Mouse (Mus musculus): ENCODE measurements around the gene Itgb1bp1. TPM values are rescaled to one million over a fixed set of nuclear protein-coding genes. Genes with fewer than 3 reads are reported as not detected.

Gene Itgb1bp1
- total RNA-seq, 2 experiments from 2014 or later, result 32.2 to 40.6 TPM

DNA sequence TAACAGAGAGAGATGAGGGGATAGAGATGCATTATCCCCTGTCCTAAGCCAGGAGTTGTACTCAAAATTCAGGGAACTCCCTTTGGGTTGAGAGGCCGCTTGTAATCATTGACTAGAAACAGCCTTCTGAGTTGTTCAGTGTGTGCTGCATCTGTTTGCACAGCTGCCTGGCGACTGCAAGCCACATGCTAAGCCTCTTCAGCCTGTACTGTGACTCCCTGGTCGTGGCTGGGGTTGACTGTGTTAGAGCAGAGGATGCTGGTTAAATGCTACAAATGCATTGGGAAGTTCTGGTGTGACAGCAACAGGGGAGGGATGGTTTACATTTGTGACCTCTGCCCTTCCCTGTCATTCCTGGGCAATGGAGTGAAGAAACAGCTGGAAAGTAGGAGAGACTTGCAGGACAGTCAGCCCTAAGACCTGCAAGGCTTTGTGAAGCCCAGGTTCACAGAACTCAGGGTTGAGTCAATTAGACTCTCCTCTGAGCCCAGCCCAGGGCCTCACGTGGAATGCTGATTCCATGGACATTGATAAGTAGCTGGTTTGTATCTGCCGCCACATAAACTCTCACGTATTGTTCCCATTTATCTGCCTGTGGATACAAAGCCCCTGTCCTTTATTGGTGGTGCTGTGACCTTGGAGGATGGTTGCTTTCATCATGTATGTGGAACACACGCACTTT, 38.2 kb downstream of the Itgb1bp1 start:
- no peak for ATAC-seq (replicated peaks; ENCODE audit: poor library complexity)

DNA sequence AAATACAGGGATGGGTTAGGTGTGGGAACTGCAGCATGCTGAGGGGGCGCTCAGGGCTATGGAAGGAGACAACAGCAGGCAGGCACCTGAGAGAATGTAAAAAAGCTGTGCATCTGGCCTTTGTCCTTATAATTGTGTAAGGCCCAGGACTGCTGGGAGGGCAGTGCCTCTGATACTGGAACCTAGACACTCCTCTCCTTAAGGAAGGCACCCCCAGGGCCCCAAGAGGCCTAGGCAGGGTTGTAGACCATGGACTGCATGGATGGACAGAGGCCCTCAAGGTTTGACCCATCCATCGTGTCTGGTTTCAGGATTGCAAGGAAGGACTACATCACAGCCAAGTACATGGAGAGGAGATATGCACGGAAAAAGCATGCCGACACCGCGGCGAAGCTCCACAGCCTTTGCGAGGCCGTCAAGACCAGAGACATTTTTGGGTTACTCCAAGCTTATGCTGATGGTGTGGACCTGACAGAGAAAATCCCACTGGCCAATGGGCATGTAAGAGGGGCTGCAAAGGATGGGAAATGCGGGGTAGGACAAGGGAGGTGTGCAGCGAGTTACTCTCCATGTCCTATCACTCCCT, 41.6 kb downstream of the Itgb1bp1 start:
- ATAC-seq (replicated peaks; ENCODE audit: poor library complexity), result no peak

DNA sequence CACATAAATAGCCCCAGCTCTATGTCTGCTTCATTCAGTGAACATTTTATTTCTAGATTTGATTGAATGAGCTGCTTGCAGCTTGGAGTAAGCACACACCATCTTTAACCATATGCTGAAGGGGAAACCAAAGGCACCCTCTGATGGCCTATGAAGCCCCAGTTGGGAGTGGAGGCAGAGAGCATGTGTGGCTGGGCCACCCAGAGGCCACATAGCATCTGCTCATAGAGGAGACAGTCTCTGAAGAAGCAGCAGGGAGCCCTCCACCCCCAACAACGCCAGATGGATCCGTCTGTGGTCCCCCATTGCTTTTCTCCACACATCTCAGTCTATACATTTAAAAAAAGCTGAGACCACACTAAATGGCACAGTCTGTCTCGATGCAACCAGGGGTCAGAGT, 44.1 kb downstream of the Itgb1bp1 start:
- no peak for ATAC-seq (replicated peaks; ENCODE audit: poor library complexity)

DNA sequence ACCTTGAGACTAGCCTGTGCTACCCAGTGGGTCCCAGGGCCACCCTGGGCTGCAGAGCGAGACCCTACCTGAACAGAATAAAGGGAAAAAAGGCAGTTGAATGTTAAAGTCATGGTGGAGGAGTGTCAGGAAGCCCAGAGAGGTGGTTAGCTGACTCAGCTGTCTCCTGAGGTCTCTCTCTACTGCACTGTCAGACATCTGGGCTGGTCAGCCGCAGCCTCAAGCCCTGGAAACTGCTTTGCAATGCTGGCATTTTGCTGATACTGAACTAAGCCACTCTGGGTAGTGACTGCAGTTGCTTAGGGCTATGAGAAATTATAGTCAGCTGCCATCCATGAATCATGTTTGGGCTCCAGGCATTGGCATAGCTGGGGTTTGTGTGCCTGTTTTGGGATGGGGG, 51.5 kb downstream of the Itgb1bp1 start:
- ATAC-seq (replicated peaks; ENCODE audit: poor library complexity), result peak; percentile 81

DNA sequence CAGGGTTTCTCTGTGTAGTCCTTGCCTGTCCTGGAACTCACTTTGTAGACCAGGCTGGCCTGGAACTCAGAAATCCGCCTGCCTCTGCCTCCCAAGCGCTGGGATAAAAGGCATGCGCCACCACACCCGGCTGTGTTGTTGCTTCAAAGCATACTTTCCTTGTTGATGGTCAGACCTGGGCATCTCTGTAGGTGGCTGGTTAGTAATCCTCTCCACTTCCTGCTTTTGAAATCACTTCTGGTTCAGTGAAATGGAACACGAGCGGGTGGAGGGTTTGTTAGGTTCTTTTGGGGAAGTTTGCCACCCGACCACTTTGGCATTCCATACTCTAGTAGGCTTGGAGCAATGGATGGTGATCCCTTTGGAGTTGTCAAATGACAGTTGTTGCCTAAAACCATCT, 52.4 kb downstream of the Itgb1bp1 start:
- 0 out of 2 replicates have a peak, but pooled peaks have one; percentile 27 for ATAC-seq (replicated peaks; ENCODE audit: poor library complexity)

DNA sequence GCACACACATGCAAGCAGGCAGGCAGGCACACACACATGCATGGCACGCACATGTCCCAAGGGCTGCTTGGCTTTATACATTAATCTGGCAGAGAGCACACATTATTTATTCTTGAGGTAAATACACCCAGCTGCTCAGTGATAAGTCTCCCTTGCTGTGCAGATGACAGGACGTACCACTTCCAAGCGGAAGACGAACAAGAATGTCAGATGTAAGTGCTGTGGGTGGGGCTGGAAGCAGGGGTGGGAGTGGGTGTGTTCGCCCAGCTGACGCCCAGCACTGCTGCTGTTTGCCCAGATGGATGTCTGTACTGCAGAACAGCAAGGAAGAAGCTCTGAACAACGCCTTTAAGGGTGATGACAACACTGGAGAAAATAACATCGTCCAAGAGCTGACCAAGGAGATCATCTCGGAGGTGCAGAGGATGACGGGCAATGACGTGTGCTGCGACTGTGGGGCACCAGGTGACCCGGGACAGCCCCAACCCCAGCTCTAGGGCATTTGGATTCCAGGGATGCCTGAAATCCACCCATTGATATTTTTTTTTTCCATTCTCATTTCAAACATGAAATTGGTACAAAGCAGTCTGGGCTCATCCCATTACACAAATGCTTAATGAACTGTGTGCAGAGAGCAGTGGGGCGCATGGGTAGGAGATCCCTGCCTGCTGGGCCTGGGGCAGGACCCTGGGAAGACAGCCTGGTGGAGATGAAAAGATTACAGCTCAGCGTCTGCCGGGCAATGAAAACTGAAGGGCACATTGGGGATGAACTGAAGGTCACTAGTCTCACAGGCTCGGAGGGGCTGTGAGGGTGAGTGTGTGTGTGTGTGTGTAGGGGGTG, 56.8 kb downstream of the Itgb1bp1 start:
- peak; percentile 53 for ATAC-seq (replicated peaks; ENCODE audit: poor library complexity)

DNA sequence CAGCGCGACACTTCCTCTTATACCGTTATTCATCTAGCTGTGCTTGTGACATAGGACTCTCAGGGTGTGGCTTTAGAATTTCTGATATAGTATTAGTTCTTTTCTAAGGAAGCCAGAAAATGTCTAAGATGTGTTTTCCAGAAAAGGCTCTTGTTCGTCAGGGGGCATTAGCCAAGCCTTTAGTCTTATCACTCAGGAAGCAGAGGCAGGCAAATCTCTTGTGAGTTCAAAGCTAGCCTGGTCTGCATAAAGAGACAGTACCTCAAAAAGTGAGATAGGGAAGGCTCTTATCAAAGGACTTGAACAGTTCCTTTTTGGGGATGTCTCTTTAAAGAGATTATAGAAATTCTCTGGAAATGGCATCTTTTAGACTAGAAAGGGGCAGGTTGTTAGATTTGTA, 57.4 kb downstream of the Itgb1bp1 start:
- ATAC-seq (replicated peaks; ENCODE audit: poor library complexity), result peak; percentile 15

DNA sequence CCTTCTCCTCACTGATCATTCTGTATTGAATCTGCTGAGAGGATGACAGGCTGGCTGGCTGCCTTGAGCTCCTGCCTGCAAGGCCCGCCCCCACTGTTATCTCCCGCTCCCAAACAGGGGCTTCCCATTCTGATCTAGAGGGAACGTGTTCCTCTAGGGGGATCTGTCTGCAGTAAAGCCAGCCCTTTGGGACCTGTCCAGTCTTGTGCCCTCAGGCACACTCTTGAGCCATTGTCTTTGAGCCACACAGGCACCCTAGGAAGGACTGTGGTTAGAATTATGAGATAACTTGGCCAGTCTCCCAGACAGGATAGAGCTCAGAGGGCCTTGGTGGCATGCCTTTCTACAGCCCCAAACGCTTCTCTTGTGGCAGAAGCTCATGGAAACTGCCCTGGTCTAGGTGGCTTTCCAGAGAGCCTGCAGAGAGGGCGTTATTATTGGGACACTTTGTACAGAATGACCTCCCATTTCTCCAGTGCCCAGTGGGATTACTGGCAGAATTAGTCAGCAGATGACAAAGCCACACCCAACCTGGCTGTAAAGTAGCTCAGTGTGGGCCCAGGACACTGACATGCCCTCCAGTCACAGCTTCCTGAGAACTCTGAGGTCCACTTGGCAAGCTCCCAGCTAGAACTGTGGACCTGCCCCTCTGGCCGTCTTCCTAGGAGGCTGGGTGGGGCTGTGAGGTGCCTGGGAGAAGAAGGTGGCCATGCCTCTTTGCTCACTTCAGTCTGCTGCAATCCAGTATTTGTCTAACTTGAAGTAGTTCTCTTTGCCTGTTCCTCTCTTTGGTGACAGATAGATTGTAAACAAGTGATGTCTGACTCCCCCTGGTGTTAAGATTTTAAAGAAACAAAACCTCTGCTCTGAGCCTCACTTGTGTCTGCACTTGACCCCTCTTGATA, 58.8 kb downstream of the Itgb1bp1 start:
- ATAC-seq (replicated peaks; ENCODE audit: poor library complexity), result peak; percentile 63

DNA sequence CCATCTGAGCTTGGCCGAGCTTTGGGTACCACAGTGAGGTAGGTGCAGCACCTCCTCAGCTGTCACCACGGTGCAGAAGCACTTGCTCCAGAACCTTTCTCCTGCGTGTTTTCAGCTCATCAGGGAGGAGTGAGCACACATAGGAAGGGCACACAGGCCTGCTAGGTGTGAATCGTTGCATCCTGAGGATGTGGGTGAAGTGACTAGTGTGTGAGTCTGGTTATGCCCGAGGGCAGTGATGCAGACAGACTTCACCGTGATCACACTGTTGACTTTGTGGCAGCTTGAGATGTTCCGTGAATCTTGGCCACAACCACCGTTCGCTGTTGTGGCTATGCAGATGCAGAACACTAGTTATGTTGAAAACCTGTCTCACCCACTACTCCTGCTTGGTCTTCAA, 59.8 kb downstream of the Itgb1bp1 start:
- no peak for ATAC-seq (replicated peaks; ENCODE audit: poor library complexity)

DNA sequence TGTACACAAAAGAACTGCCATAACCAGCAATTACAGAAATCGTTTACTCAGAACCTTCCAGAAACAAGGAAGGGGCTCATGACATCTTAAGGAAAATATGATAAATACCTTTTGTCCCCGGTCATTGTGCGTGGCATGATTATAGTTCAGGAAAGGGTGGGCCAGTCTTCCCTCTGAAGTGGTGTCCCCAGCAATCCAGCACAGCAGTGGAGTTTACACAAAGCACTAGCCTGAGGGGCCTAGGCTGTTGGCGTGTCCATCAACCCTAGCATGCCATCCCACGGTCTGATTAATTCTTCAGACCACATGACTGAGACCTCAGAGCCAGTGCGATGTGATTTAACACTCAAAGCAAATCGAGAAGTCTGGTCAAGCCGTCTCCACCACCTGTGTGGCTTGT, 60.7 kb downstream of the Itgb1bp1 start:
- ATAC-seq (replicated peaks; ENCODE audit: poor library complexity), result no peak

DNA sequence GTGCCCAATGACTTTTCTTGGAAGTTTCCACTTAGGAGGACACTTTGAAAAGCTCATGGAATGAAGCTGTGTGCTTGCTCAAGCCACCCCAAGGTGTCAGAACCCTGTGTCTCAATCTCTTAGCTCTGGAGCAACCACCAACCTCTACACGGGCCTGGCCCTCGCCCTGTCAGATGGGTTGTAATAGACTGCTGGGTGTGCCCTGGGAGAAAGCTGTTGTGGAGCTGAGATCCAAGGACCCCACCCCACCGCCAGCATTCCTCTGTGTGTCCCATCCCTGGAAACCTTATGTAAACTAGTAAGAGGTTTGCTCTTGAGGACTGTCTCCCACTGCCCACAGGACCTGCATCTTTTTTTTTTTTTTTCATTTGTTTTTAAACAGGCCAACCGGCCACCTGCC, 62.2 kb downstream of the Itgb1bp1 start:
- ATAC-seq (replicated peaks; ENCODE audit: poor library complexity), result no peak

DNA sequence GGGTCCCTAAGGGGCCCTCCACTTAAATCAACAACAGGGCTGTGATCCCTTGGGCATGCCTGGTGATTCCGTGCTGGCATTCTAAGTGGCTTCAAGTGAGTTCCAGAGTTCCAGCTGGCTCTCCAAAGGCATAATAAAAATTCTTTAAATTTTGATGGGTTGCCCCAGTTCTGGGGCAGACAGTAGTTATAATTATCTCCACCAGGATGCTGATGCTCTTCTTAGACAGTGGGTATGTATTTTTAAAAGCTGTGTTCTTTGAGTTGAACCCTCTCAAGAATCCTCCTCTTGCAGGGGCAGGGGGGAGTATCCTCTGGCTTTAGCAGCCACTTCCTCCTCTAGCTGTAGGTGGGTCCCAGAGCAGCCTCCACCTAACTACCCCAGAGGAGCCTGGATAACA, 65.5 kb downstream of the Itgb1bp1 start:
- ATAC-seq (replicated peaks; ENCODE audit: poor library complexity), result no peak

DNA sequence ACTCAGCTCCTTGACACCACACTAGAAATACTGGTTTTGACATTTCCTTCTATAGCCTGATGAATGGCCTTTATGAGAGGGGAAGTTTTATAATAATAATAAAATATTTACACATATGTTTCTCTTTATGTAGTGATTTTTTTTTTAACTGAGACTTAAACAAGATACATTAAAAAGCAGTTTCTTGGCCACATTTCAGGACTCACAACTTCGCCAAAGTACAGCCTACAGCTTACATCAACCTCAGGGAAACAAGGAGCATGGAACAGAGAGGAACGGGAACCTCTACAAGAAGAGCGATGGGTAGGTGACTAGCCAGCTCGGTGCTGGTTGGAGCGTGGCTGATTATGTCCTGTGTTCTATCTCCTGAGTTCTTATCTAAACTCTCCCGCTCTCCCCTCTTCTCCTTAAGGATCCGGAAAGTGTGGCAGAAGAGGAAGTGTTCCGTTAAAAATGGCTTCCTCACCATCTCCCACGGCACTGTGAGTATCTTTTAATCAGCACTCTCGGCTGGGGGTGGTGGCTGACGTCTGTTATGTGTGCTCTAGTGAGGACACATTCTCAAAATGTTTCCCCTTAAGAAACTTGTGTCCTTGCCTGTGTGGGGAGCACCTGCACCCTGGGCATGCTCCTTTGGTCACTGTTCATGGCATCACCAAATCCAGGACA, 68.2 kb downstream of the Itgb1bp1 start:
- peak; percentile 59 for ATAC-seq (replicated peaks; ENCODE audit: poor library complexity)

DNA sequence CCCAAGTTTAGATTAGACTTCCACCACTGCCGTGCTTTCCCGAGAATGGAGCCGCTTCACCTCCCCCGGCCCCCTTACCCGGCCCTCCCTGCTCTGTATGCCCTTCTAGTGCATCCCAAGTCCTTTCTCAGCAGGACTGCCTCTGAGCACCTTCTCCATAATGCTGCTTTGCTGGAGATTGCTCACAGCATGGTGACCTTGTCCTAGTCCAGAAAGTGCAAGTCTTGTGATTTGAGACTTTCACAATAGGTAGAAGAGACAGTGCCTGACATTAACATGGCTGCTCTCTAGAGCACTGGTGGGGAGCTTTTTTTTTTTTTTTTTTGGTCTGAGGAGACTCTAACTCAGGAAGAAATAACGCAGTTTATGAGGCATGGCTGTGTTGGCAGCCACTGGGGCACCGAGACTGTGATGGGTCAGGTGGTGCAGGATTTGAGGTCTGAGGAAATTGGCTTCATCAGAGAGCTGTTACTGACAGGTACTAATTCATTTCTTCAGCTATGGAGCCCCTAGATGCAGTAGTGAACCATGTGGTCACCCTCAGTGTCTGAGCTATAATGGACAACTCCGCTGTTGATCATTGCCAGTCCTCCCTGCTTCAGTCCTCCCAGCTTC, 71.4 kb downstream of the Itgb1bp1 start:
- ATAC-seq (replicated peaks; ENCODE audit: poor library complexity), result no peak

DNA sequence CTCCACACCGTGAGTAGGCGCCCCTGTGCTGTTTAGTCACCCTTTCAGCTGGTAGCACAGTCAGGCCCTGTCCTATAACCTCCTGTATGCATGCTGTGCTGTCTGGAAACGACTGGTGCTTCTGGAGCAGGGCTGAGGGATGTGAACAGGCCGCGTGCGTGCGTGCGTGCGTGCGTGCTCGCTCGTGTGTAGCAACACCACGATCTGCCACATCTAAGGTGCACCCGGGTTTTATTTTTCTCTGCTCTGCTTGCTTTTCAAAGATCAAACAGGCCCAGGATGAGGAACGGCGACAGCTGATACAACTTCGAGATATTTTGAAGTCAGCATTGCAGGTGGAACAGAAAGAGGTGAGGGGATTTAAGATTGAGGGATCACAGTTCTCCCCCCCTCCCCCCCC, 73.2 kb downstream of the Itgb1bp1 start:
- no peak for ATAC-seq (replicated peaks; ENCODE audit: poor library complexity)

DNA sequence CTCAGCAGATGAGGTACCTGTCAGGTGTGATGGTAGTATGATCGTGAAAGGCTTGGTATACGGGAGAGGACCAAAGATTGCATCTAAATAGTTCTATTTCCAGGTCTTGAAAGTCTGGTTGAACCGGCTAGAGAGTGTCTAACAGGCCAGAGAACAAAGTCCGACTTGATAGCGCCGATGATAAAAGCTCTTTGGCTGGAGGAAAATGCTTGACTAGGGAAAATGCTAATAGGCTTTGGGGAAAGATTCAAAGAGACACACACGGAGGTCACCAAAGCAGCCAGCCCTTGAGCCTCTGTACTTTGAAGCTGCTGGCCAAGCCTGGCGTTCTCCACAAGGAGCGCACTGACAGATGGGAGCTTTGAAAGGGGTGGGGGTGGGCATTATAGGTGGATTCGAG, 76.8 kb downstream of the Itgb1bp1 start:
- ATAC-seq (replicated peaks; ENCODE audit: poor library complexity), result no peak

DNA sequence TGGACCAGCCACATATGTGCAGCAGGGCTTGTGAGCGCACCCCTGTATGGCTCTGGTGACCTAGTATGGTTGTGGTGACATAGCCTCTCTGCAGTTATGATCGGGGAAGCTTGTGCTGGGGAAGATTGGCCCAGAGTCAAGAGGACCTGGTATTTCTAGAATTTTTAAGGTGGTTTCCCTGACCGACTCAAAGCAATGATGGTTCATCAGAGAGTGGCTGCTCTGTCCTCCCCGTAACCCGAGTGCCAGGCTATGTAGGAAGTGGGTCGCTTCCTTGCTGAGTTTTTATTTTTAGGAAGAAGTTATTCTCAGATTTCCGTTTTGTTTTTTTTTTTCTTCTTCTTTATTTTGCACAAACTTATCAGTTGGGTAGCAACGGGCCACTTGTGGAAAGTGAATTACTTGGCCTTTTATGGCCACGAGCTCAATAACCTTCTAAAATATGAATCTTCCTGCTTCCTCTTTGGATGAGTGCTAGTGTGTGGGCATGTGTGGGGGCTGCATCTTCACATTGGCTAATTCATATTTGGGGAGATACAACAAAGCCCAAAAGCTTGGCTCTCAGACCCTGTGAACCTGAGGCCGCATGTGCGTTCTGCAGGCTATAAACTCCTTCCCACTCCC, 77.8 kb downstream of the Itgb1bp1 start:
- ATAC-seq (replicated peaks; ENCODE audit: poor library complexity), result peak; percentile 42

DNA sequence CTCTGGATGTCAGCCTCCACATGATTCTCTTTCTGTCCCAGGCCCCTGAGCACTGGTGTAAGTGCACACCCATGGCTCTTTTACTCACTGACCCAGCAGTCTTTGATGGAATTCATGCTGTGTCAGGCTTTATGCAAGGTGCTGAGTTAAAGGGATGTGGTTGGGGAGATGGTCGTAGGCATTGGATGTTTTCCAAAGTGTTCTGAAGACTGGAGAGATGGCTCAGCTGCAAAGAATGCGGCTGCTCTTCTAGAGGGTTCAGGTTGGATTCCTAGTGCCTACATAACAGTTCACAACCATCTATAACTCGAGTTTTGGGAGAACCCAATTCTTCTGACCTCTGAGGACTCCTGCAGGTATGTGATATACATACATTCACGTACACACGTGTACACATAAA, 78.7 kb downstream of the Itgb1bp1 start:
- no peak for ATAC-seq (replicated peaks; ENCODE audit: poor library complexity)

DNA sequence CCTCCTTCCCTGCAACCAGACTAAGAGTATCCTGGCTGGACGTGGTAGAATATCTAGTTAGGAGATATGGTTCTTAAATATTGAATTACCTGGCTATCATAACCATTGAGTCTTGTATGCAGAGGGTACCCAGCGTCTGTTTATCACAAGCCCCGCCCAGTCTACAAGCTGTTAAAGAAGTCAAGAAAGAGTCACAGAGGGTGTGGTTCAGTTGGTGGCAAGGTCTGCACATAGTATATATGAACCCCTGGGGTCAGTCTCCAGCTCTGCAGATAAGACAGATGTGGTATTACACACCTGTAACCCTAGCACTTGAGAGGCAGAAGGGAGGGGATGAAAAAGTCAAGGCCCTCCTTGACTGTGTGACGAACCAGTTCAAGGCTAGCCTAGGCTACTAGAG, 80.3 kb downstream of the Itgb1bp1 start:
- ATAC-seq (replicated peaks; ENCODE audit: poor library complexity), result peak; percentile 35
